In the genomic region with DNA sequence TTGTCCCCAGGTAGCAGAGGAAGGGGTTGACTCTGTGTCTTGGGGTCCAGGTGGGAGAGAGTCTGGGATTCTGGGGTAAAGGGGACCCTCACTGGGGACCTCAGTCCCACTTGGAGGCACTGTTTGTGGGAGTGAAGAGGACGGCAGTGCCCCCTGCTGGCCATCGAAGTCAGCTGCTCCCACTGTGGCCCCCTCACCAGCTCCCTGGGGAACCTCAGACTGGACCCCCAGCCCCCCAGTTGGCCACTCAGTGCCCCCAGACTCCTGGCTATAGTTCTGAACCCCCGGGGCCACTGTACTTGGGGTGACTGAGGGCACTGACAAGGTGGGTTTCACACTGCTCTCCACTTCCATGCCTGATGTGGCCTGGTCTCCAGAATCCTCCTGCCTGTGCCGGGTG, we compare ENCODE assay signal across 9 mouse cellular contexts. TPM values are rescaled to one million over a fixed set of nuclear protein-coding genes. Genes with fewer than 3 reads are reported as not detected.
DNase-seq lines count a peak whose midpoint lies in the region; ATAC-seq lines count a peak whose summit lies in the region.
"Had no signal": no experiment of that assay in that cellular context is flagged by ENCODE, and none has a peak within 500 bp of the region (broad histone marks: within the 10 kb centered on the region; RNA-seq: fewer than 3 reads in every experiment).

No protein-coding gene starts in this region.

- 46% methylated on average over 4 of the region's 4 CpGs for WGBS in midbrain, embryonic 10.5 days
- 54% methylated on average over 4 of the region's 4 CpGs for WGBS in midbrain, embryonic 15.5 days
- WGBS in embryonic facial prominence, embryonic 12.5 days, result 55% methylated on average over 4 of the region's 4 CpGs

- DNase-seq in cerebellum, adult 9-10 months, result peak; percentile 57
- no peak for DNase-seq in cerebellum, postnatal 4 days (ENCODE audit: low spot score in 2 of 2)
- peak; percentile 28 for DNase-seq in midbrain, embryonic 10.5 days (ENCODE audit: low spot score)
- DNase-seq in naive thymus-derived CD4-positive, alpha-beta T cell, adult 2 months (ENCODE audit: low read depth), result peak; percentile 44
- DNase-seq in c-Kit-positive CD71-positive TER-119-positive erythroid progenitor cells, embryonic 14.5 days (ENCODE audit: low spot score), result no peak
- DNase-seq in left cerebral cortex, postnatal 4 days, result no peak

- no peaks in the 10 kb centered on the region for H3K27me3 ChIP-seq in midbrain, embryonic 10.5 days (ENCODE audit: low read depth, poor library complexity, severe bottlenecking)
- H3K27me3 ChIP-seq in midbrain, embryonic 15.5 days (replicated peaks), result no peaks in the 10 kb centered on the region
- H3K27me3 ChIP-seq in embryonic facial prominence, embryonic 12.5 days, result no peaks in the 10 kb centered on the region
- H3K27me3 ChIP-seq: stomach, embryonic 15.5 days had no signal

- no peak for ATAC-seq in midbrain, embryonic 15.5 days (replicated peaks)
- ATAC-seq in embryonic facial prominence, embryonic 12.5 days (ENCODE audit: insufficient number of reproducible peaks, insufficient read depth, low FRiP score, low TSS enrichment), result 0 out of 2 replicates have a peak, but pooled peaks have one; percentile 19

- H3K4me1 ChIP-seq in midbrain, embryonic 10.5 days, result 0 out of 2 replicates have a peak, but pooled peaks cover under 1% of the 10 kb centered on the region
- H3K4me1 ChIP-seq in midbrain, embryonic 15.5 days, result no peaks in the 10 kb centered on the region
- no peaks in the 10 kb centered on the region for H3K4me1 ChIP-seq in embryonic facial prominence, embryonic 12.5 days
- H3K4me1 ChIP-seq: stomach, embryonic 15.5 days had no signal

- H3K9me3 ChIP-seq in midbrain, embryonic 10.5 days (replicated peaks), result no peaks in the 10 kb centered on the region
- H3K9me3 ChIP-seq in midbrain, embryonic 15.5 days, result no peaks in the 10 kb centered on the region
- H3K9me3 ChIP-seq in embryonic facial prominence, embryonic 12.5 days, result no peaks in the 10 kb centered on the region
- H3K9me3 ChIP-seq: stomach, embryonic 15.5 days had no signal

- H3K4me3 ChIP-seq in midbrain, embryonic 10.5 days, result no peak overlapping the region
- no peak overlapping the region for H3K4me3 ChIP-seq in midbrain, embryonic 15.5 days
- H3K4me3 ChIP-seq in embryonic facial prominence, embryonic 12.5 days, result no peak overlapping the region
- H3K4me3 ChIP-seq: stomach, embryonic 15.5 days had no signal

- H3K27ac ChIP-seq in midbrain, embryonic 10.5 days (replicated peaks), result no peak overlapping the region
- H3K27ac ChIP-seq in midbrain, embryonic 15.5 days, result no peak overlapping the region
- no peak overlapping the region for H3K27ac ChIP-seq in embryonic facial prominence, embryonic 12.5 days
- H3K27ac ChIP-seq: stomach, embryonic 15.5 days had no signal

- H3K36me3 ChIP-seq in midbrain, embryonic 10.5 days, result peaks cover 52% of the 10 kb centered on the region
- H3K36me3 ChIP-seq in midbrain, embryonic 15.5 days (replicated peaks), result peaks cover 39% of the 10 kb centered on the region
- H3K36me3 ChIP-seq in embryonic facial prominence, embryonic 12.5 days, result peaks cover 23% of the 10 kb centered on the region
- H3K36me3 ChIP-seq: stomach, embryonic 15.5 days had no signal

- H3K4me2 ChIP-seq in midbrain, embryonic 15.5 days, result no peak overlapping the region
- H3K4me2 ChIP-seq in embryonic facial prominence, embryonic 12.5 days (replicated peaks), result no peak overlapping the region
- H3K4me2 ChIP-seq: stomach, embryonic 15.5 days had no signal

- no peak overlapping the region for H3K9ac ChIP-seq in midbrain, embryonic 15.5 days
- H3K9ac ChIP-seq in embryonic facial prominence, embryonic 12.5 days, result no peak overlapping the region
- H3K9ac ChIP-seq: stomach, embryonic 15.5 days had no signal

- intact Hi-C loops in left cerebral cortex, postnatal 4 days (cut with DNase I), result no loop called here

RNA-seq across cellular contexts. Expression of gene Abtb1, which starts 7.5 kb away (rescaled TPM):
- polyA plus RNA-seq in midbrain, embryonic 10.5 days (2016; fragmentation: Nextera tagmentation; extraction: Ambion mirVana), result 22.5 and 26.3 TPM in 2 replicates
- 40.4 and 42.5 TPM in 2 replicates for polyA plus RNA-seq in midbrain, embryonic 15.5 days (2015; fragmentation: Nextera tagmentation; extraction: Ambion mirVana)
- 28.8 and 33.7 TPM in 2 replicates for polyA plus RNA-seq in embryonic facial prominence, embryonic 12.5 days (2016; fragmentation: Nextera tagmentation; extraction: Ambion mirVana)
- total RNA-seq in left cerebral cortex, postnatal 4 days (2021), result 10 to 100 TPM; 23.2 to 25.3 TPM

RNA-seq across cellular contexts. Expression of gene Podxl2, which starts 25.6 kb away (rescaled TPM):
- polyA plus RNA-seq in midbrain, embryonic 10.5 days (2016; fragmentation: Nextera tagmentation; extraction: Ambion mirVana), result 69.4 and 117 TPM in 2 replicates
- 697 and 723 TPM in 2 replicates for polyA plus RNA-seq in midbrain, embryonic 15.5 days (2015; fragmentation: Nextera tagmentation; extraction: Ambion mirVana)
- polyA plus RNA-seq in embryonic facial prominence, embryonic 12.5 days (2016; fragmentation: Nextera tagmentation; extraction: Ambion mirVana), result 138 and 153 TPM in 2 replicates
- 100 to 1,000 TPM; 494 to 504 TPM for total RNA-seq in left cerebral cortex, postnatal 4 days (2021)

RNA-seq across cellular contexts. Expression of gene Mcm2, which starts 49.3 kb away (rescaled TPM):
- polyA plus RNA-seq in midbrain, embryonic 10.5 days (2016; fragmentation: Nextera tagmentation; extraction: Ambion mirVana), result 290 and 301 TPM in 2 replicates
- polyA plus RNA-seq in midbrain, embryonic 15.5 days (2015; fragmentation: Nextera tagmentation; extraction: Ambion mirVana), result 24.7 and 28.8 TPM in 2 replicates
- 169 and 171 TPM in 2 replicates for polyA plus RNA-seq in embryonic facial prominence, embryonic 12.5 days (2016; fragmentation: Nextera tagmentation; extraction: Ambion mirVana)
- 10 to 100 TPM; 12.5 to 14.3 TPM for total RNA-seq in left cerebral cortex, postnatal 4 days (2021)

RNA-seq across cellular contexts. Expression of gene Tpra1, which starts 52.8 kb away (rescaled TPM):
- 56.0 and 57.6 TPM in 2 replicates for polyA plus RNA-seq in midbrain, embryonic 10.5 days (2016; fragmentation: Nextera tagmentation; extraction: Ambion mirVana)
- 102 and 103 TPM in 2 replicates for polyA plus RNA-seq in midbrain, embryonic 15.5 days (2015; fragmentation: Nextera tagmentation; extraction: Ambion mirVana)
- 86.3 and 90.6 TPM in 2 replicates for polyA plus RNA-seq in embryonic facial prominence, embryonic 12.5 days (2016; fragmentation: Nextera tagmentation; extraction: Ambion mirVana)
- total RNA-seq in left cerebral cortex, postnatal 4 days (2021), result 10 to 100 TPM; 37.2 to 41.2 TPM

Comparison
In these comparisons a context has a peak if more than half of its experiments do, and no peak if none do; other contexts are left out.
1. DNase-seq: peak in cerebellum, adult 9-10 months (single experiment), midbrain, embryonic 10.5 days (single experiment) and naive thymus-derived CD4-positive, alpha-beta T cell, adult 2 months (single experiment); none in cerebellum, postnatal 4 days (0 of 2), c-Kit-positive CD71-positive TER-119-positive erythroid progenitor cells, embryonic 14.5 days (single experiment) and left cerebral cortex, postnatal 4 days (single experiment).